Mouse (Mus musculus) limb, embryonic 11.5 days (tissue): ENCODE measurements at regions not wholly inside any gene's neighbourhood (a gene's known extent, or its start where the extent isn't known, plus 50 kb on each side); places are given as distances from the start of the nearest gene placed in this dataset.

Experiments used
- ATAC-seq: fragments of 200-750 bp; cut with Nextera tagmentation; 2 replicates; pipeline ENCODE4 v1.8.0; 2017; ENCODE audit warnings: low read depth; ENCODE audit not compliant: insufficient number of reproducible peaks, low FRiP score, low TSS enrichment
- DNase-seq: peaks from one replicate; pipeline ENCODE4 v3.0.0-alpha.2; 2015; ENCODE audit warnings: low spot score
- H3K27ac ChIP-seq: fragments of 300-500 bp; sonication (generic); replicated peaks from 2 replicates; pipeline ENCODE4 v1.5.1; 2014; ENCODE audit warnings: low read depth, mild to moderate bottlenecking, low read length
- H3K27me3 ChIP-seq: fragments of 300-500 bp; sonication (generic); 2 replicates; pipeline ENCODE4 v1.6.1; 2014; ENCODE audit warnings: mild to moderate bottlenecking, low read length, mixed read lengths; ENCODE audit not compliant: control insufficient read depth, insufficient read depth
- H3K36me3 ChIP-seq: fragments of 300-500 bp; sonication (generic); 2 replicates; pipeline ENCODE4 v1.6.1; 2014; ENCODE audit warnings: mild to moderate bottlenecking, low read length, moderate library complexity, mixed read lengths; ENCODE audit not compliant: control insufficient read depth, insufficient read depth
- H3K4me1 ChIP-seq: fragments of 300-500 bp; sonication (generic); 2 replicates; pipeline ENCODE4 v1.6.1; 2014; ENCODE audit warnings: low read length, mixed read lengths; ENCODE audit not compliant: control insufficient read depth, insufficient read depth
- H3K4me2 ChIP-seq: fragments of 300-500 bp; sonication (generic); 2 replicates; pipeline ENCODE4 v1.6.1; 2014; ENCODE audit warnings: low read depth, mild to moderate bottlenecking, moderate library complexity; ENCODE audit not compliant: severe bottlenecking
- H3K4me3 ChIP-seq: fragments of 300-500 bp; sonication (generic); 2 replicates; pipeline ENCODE4 v1.5.1; 2014; ENCODE audit warnings: low read depth, low read length
- H3K9ac ChIP-seq: fragments of 300-500 bp; sonication (generic); 2 replicates; pipeline ENCODE4 v1.6.1; 2014; ENCODE audit warnings: mild to moderate bottlenecking, low read length
- H3K9me3 ChIP-seq: fragments of 300-500 bp; sonication (generic); 2 replicates; pipeline ENCODE4 v1.6.1; 2016; ENCODE audit warnings: low read length; ENCODE audit not compliant: control insufficient read depth
- WGBS: fragments of 180-500 bp; shearing (Covaris S2); extraction: QIAGEN DNeasy Blood & Tissue Kit; methylation state at CpG from one replicate; pipeline ENCODE4 v1.1.7; 2014; 5-methylcytosine and 5-hydroxymethylcytosine counted together

GRCm38 (mm10) chr13:72815236-72815932 lies 186.8 kb downstream of the Irx2 start:
- no peak overlapping the region for H3K9ac ChIP-seq
- ATAC-seq (no peak), DNase-seq (no peak)
- peaks cover 32% of the 10 kb centered on the region for H3K27me3 ChIP-seq
- H3K36me3 ChIP-seq: no peaks in the 10 kb centered on the region
- H3K4me1 ChIP-seq: no peaks in the 10 kb centered on the region
- H3K27ac ChIP-seq: no peak overlapping the region
- no peak overlapping the region for H3K4me3 ChIP-seq
- H3K9me3 ChIP-seq: no peaks in the 10 kb centered on the region
- H3K4me2 ChIP-seq: no peak overlapping the region
- WGBS: 11% methylated on average over 4 of the region's 4 CpGs

- ATAC-seq: no peak
- no peak overlapping the region for H3K4me2 ChIP-seq
- WGBS: 10% methylated on average over 18 of the region's 18 CpGs
- H3K27ac ChIP-seq: no peak overlapping the region
- peak; percentile 23 for DNase-seq
- no peaks in the 10 kb centered on the region for H3K36me3 ChIP-seq
- no peaks in the 10 kb centered on the region for H3K4me1 ChIP-seq
- no peak overlapping the region for H3K4me3 ChIP-seq
- peaks cover 32% of the 10 kb centered on the region for H3K27me3 ChIP-seq
- H3K9ac ChIP-seq: no peak overlapping the region
- H3K9me3 ChIP-seq: no peaks in the 10 kb centered on the region
Observed at GRCm38 (mm10) chr13:72815933-72816553, 187.4 kb downstream of the Irx2 start.

GRCm38 (mm10) chr13:72816856-72817255 lies 188.2 kb downstream of the Irx2 start:
- no peak overlapping the region for H3K9ac ChIP-seq
- DNase-seq (no peak), ATAC-seq (no peak)
- H3K4me1 ChIP-seq: no peaks in the 10 kb centered on the region
- peaks cover 32% of the 10 kb centered on the region for H3K27me3 ChIP-seq
- H3K4me3 ChIP-seq: no peak overlapping the region
- WGBS: 11% methylated on average over 8 of the region's 8 CpGs
- no peaks in the 10 kb centered on the region for H3K9me3 ChIP-seq
- H3K27ac ChIP-seq: no peak overlapping the region
- H3K36me3 ChIP-seq: no peaks in the 10 kb centered on the region
- no peak overlapping the region for H3K4me2 ChIP-seq

DNA sequence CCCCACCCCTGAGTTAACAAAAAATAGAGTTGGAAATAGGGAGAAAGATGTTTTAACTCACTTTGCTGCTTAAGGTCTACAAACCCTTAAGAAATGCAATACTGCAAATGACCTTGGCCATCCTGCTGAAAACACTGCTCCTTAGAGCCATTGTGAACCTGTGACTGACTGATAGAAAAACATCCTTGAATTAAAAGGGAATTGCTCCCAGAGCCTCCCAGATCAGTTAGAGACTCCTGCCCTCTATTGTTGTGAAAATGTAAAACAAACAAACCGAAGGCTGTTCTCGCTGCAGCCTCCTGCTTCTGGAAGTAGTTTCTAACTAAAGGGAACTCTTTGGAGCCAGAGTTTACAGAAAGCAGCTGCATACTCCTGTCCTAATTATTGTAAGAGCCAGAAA lies 188.9 kb downstream of the Irx2 start:
- no peak for ATAC-seq
- Histone ChIP-seq H3K9ac (no peak overlapping the region), H3K36me3 (no peaks in the 10 kb centered on the region), H3K27me3 (peaks cover 32% of the 10 kb centered on the region), H3K4me2 (no peak overlapping the region), H3K9me3 (no peaks in the 10 kb centered on the region), H3K4me3 (no peak overlapping the region), H3K4me1 (no peaks in the 10 kb centered on the region), H3K27ac (no peak overlapping the region)
- DNase-seq: no peak
- 8% methylated on average over 2 of the region's 2 CpGs for WGBS

- WGBS: 20% methylated on average over 6 of the region's 6 CpGs
- no peaks in the 10 kb centered on the region for H3K9me3 ChIP-seq
- no peak overlapping the region for H3K27ac ChIP-seq
- peaks cover 32% of the 10 kb centered on the region for H3K27me3 ChIP-seq
- no peak overlapping the region for H3K4me3 ChIP-seq
- ATAC-seq: no peak
- H3K4me1 ChIP-seq: no peaks in the 10 kb centered on the region
- no peaks in the 10 kb centered on the region for H3K36me3 ChIP-seq
- peak; percentile 24 for DNase-seq
- no peak overlapping the region for H3K4me2 ChIP-seq
- H3K9ac ChIP-seq: no peak overlapping the region
Observed at GRCm38 (mm10) chr13:72817930-72818329, 189.3 kb downstream of the Irx2 start.

GRCm38 (mm10) chr13:72826613-72827012 lies 198.0 kb downstream of the Irx2 start:
- whole genome bisulfite sequencing: 40% methylated on average over 3 of the region's 3 CpGs
- DNase-seq (no peak), ATAC-seq (no peak)
- Histone ChIP-seq H3K4me1 (no peaks in the 10 kb centered on the region), H3K27me3 (no peaks in the 10 kb centered on the region), H3K36me3 (no peaks in the 10 kb centered on the region), H3K27ac (no peak overlapping the region), H3K4me2 (no peak overlapping the region), H3K9me3 (no peaks in the 10 kb centered on the region), H3K4me3 (no peak overlapping the region), H3K9ac (no peak overlapping the region)

- Histone ChIP-seq H3K36me3 (no peaks in the 10 kb centered on the region), H3K4me3 (no peak overlapping the region), H3K27me3 (no peaks in the 10 kb centered on the region), H3K4me1 (no peaks in the 10 kb centered on the region), H3K9me3 (no peaks in the 10 kb centered on the region), H3K27ac (no peak overlapping the region), H3K4me2 (no peak overlapping the region), H3K9ac (no peak overlapping the region)
- DNase-seq: no peak
- no peak for ATAC-seq
- WGBS: 77% methylated on average over 3 of the region's 3 CpGs
Observed at GRCm38 (mm10) chr13:72829331-72829730, 200.7 kb downstream of the Irx2 start.

GRCm38 (mm10) chr13:72833326-72833725 lies 204.7 kb downstream of the Irx2 start:
- H3K4me2 ChIP-seq: no peak overlapping the region
- H3K9ac ChIP-seq: no peak overlapping the region
- no peaks in the 10 kb centered on the region for H3K9me3 ChIP-seq
- no peaks in the 10 kb centered on the region for H3K27me3 ChIP-seq
- no peak overlapping the region for H3K27ac ChIP-seq
- no peaks in the 10 kb centered on the region for H3K4me1 ChIP-seq
- 95% methylated on average over 2 of the region's 2 CpGs for WGBS
- DNase-seq (no peak), ATAC-seq (no peak)
- H3K36me3 ChIP-seq: no peaks in the 10 kb centered on the region
- H3K4me3 ChIP-seq: no peak overlapping the region

DNA sequence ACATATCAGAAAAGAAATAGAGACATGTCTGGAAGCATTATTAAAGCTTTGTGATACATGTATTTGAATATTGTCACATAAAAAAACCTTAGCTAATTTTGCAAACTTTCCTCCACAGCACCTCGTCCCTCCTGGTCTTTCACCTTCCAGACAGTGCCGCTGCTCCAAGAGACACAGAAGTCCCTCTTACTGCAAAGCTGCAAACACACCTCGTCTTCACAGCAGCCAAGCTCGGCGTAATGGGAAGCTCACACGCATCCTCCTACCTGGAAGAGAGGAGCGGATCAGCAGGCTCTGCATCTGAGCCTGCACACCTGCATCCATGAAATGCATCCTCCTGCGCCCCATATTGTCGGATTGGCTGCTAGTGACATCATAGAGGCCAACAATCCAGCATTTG lies 208.4 kb downstream of the Irx2 start:
- WGBS: 81% methylated on average over 9 of the region's 9 CpGs
- H3K4me3 ChIP-seq: no peak overlapping the region

More for the DNA sequence above, 208.4 kb downstream of the Irx2 start:
- Histone ChIP-seq H3K27me3 (no peaks in the 10 kb centered on the region), H3K4me2 (no peak overlapping the region), H3K36me3 (no peaks in the 10 kb centered on the region), H3K9ac (no peak overlapping the region), H3K4me1 (no peaks in the 10 kb centered on the region), H3K27ac (no peak overlapping the region), H3K9me3 (no peaks in the 10 kb centered on the region)
- no peak for ATAC-seq
- DNase-seq: no peak
